Mouse (Mus musculus) E14TG2a.4 (cell line): ENCODE measurements around the gene Lats2.

Source experiments
- H3K27me3 ChIP-seq: 2 replicates; pipeline ENCODE4 v1.6.1; 2014; ENCODE audit warnings: low read length, control low read depth; ENCODE audit not compliant: insufficient read depth
- H3K36me3 ChIP-seq: 2 replicates; pipeline ENCODE4 v1.6.1; 2014; ENCODE audit warnings: low read length, control low read depth; ENCODE audit not compliant: insufficient read depth
- H3K4me1 ChIP-seq: replicated peaks from 2 replicates; pipeline ENCODE4 v1.6.1; 2014; ENCODE audit warnings: low read depth, low read length, control low read depth
- H3K4me3 ChIP-seq: replicated peaks from 2 replicates; pipeline ENCODE4 v1.5.1; 2014; ENCODE audit warnings: mild to moderate bottlenecking, low read length
- H3K9me3 ChIP-seq: 2 replicates; pipeline ENCODE4 v1.6.1; 2014; ENCODE audit warnings: low read length, control low read depth
- CTCF ChIP-seq: conservative IDR thresholded peaks from 2 replicates; pipeline ENCODE4 v1.5.1; 2014; ENCODE audit warnings: low read length
- NANOG ChIP-seq: IDR thresholded peaks from 2 replicates; pipeline ENCODE4 v1.6.1; 2014; ENCODE audit warnings: borderline replicate concordance, low read length, mixed read lengths
- POU5F1 ChIP-seq: IDR thresholded peaks from 2 replicates; pipeline ENCODE4 v1.6.1; 2014; ENCODE audit warnings: low read length, borderline replicate concordance

Gene Lats2

DNA sequence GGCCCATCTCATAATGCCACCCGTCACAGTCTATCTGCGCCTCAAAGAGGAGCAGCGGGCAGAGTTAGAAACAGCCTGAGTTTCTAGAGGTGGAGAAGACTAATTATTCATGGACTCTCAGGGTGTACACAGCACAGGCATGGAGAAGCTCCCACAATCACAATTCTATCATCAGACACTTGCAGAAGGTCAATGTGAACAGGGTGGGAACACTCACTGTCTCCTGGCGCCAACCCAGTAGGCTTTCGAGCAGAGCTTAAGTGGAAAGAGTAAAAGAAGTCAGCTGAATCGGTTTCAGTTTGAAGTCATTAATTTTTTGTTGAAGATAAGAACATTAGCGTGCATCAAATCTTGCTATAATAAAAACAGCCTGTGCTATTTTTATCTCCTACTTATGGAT, 49.6 kb downstream of the Lats2 start:
- no peak overlapping the region for H3K4me3 ChIP-seq
- H3K4me1 ChIP-seq: peaks cover 51% of the 10 kb centered on the region
- no peaks in the 10 kb centered on the region for H3K36me3 ChIP-seq
- no peaks in the 10 kb centered on the region for H3K9me3 ChIP-seq
- TF ChIP-seq CTCF: no peak
- TF ChIP-seq POU5F1: no peak
- TF ChIP-seq NANOG: no peak
- H3K27me3 ChIP-seq: peaks cover 32% of the 10 kb centered on the region

DNA sequence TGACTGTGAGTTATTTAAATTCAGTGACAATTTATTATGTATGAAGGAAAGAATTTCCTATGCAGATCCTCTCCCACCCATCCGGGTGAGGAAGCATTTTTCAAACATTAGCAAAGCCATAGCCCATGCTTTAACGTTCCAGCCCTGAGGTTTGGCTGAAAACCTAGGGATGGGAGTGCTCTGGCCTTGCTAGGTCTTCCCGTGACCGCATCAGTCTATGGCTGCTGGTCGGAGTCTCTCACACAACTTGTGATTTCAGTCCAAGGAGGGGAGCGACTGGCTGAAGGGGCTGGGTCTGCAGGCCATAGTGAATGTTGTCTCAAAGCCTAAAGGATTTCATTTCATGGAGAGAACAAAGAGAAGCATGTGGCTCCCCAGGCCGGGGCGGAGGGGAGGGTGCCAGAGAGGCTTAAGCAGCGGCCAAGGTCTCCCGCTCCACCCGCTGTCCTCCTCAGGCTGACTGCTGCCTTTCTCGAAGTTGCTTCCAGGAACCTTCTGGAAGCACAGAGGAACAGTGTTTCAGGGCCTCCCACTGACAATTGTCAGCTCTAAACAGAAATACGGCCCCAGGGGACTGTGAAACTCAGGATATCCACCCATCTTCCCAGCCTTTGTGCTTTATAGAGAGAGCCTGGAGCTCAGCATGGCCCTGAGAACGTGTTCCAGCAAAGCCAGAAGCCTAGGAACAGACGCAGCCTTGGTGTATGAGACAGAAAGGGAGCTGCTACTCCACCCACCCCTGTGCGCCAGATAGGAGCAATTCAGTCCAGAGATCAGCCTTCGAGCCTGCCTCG, 50.9 kb downstream of the Lats2 start:
- H3K4me3 ChIP-seq: 0 out of 2 replicates have a peak overlapping the region, but pooled peaks have one; percentile 13
- no peaks in the 10 kb centered on the region for H3K36me3 ChIP-seq
- peaks cover 39% of the 10 kb centered on the region for H3K27me3 ChIP-seq
- H3K4me1 ChIP-seq: peaks cover 52% of the 10 kb centered on the region
- no peak for TF ChIP-seq NANOG
- no peak for TF ChIP-seq POU5F1
- TF ChIP-seq CTCF: no peak
- no peaks in the 10 kb centered on the region for H3K9me3 ChIP-seq

DNA sequence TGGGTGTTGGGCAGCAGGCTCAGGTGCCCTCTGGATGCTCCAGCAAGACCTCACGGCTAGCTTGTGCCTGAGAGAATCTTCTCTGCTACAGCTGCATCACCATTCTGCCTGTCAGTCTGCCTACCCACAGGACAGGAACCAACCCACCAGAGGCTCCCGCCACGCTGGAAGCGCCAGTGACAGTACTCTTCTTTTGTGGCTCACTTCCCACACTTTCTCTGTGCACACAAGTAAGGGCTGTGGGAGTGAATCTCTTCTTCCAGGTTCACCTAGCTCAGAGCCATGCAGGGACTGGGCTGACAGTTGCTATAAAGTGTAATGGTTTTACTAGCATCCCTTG, 51.5 kb downstream of the Lats2 start:
- H3K4me1 ChIP-seq: peaks cover 58% of the 10 kb centered on the region
- peaks cover 39% of the 10 kb centered on the region for H3K27me3 ChIP-seq
- no peaks in the 10 kb centered on the region for H3K9me3 ChIP-seq
- no peak for TF ChIP-seq NANOG
- no peak for TF ChIP-seq POU5F1
- no peak for TF ChIP-seq CTCF
- no peak overlapping the region for H3K4me3 ChIP-seq
- no peaks in the 10 kb centered on the region for H3K36me3 ChIP-seq

DNA sequence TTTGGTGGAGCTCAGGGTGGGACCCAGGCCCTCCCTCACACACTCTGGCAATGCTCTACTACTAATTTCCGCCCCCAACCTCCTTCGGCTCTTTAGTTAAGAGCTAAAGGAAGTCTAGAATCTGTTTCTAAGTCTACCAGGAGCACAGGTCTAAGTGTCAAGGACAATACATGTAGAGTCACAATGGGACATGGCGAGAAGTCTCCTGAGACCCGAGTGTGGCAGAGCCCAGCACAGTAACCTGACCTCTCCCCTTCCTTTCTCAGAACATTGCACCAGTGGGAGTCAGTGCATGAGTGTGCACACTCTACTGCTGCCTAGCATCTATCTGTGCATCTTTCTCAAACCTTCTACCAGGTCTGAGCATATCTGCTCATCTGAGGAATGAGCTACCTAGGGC, 52.4 kb downstream of the Lats2 start:
- Histone ChIP-seq H3K4me1 (peaks cover 52% of the 10 kb centered on the region), H3K4me3 (no peak overlapping the region), H3K36me3 (no peaks in the 10 kb centered on the region), H3K27me3 (peaks cover 39% of the 10 kb centered on the region), H3K9me3 (no peaks in the 10 kb centered on the region)
- TF ChIP-seq NANOG: no peak
- no peak for TF ChIP-seq POU5F1
- TF ChIP-seq CTCF: no peak

DNA sequence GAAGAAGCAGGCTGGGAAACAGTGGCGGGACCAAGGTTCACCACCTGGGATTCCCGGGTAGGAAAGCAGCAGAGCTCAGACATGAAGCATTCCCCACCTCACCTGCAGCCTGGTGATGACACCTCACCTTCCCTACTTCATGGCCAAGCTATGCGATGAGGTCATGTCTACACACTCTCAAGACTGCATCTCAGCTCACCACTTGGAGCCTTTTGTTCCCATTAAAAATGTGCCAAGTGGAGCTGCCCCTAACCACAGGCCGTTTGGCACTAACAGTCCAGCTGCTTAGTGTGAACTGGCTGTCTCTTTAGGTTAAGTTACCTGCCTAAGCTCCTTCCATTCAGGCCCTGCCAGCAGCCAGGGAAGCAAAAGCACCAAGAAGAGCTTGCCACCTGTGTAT, 53.1 kb downstream of the Lats2 start:
- peaks cover 45% of the 10 kb centered on the region for H3K27me3 ChIP-seq
- H3K9me3 ChIP-seq: no peaks in the 10 kb centered on the region
- H3K4me1 ChIP-seq: peaks cover 52% of the 10 kb centered on the region
- H3K4me3 ChIP-seq: no peak overlapping the region
- TF ChIP-seq NANOG: no peak
- TF ChIP-seq CTCF: no peak
- no peak for TF ChIP-seq POU5F1
- H3K36me3 ChIP-seq: no peaks in the 10 kb centered on the region

DNA sequence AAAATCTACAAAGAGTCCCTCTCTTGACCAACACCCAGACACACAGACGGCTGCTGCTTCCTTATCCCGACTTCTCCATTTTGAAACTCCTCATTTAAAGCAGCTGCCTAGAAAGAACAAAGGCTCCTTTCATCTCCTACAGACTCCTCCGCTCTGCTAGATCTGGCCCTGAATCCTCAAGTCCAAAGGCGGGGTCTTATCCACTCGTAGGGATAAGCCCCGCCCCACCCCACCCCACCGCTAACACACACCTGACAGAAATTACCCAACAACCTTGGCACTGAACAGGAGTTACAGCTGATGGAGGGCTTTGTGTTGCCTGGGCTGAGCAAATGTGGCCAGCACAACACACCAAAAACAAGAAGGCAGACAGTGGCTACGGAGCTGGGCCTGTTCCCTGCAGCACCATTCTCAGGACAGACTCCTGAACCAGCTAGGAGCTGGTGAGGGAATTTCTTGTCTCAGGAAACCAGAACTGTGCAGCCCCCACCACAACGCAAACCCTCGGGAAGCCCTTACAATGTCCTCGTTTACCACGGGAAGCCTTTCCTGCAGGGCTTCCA, 56.2 kb downstream of the Lats2 start:
- Histone ChIP-seq H3K27me3 (peaks cover 58% of the 10 kb centered on the region), H3K36me3 (no peaks in the 10 kb centered on the region), H3K9me3 (no peaks in the 10 kb centered on the region), H3K4me1 (peaks cover 37% of the 10 kb centered on the region), H3K4me3 (no peak overlapping the region)
- TF ChIP-seq CTCF: no peak
- TF ChIP-seq POU5F1: no peak
- TF ChIP-seq NANOG: no peak

DNA sequence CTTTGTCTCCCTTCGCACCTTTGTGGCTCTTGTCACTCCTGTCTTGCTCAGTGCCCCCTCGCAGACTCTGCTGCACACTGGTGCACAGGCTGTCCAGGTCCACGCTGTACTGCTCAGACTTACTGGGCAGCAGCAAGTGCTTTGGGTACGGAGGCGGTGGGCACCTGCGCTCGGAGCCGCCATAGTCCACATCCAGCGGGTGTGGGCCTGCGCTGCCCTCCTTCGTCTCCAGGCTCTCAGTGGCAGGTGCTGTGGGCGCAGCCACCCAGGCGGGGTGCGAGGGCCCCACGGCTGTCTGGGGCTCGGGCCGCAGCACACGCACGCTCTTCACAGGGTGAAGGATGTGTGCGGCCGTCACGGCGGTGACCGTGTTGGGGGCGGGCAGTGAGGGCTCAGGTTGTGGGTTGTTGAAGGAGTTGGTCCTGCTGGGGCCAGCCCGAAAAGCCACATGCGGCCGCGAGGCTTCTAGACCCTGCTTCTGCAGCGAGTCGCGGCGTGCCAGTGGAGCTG, 58.7 kb downstream of the Lats2 start:
- peak overlapping the region; percentile 77 for H3K4me3 ChIP-seq
- no peak for TF ChIP-seq POU5F1
- no peak for TF ChIP-seq NANOG
- TF ChIP-seq CTCF: no peak
- peaks cover 56% of the 10 kb centered on the region for H3K4me1 ChIP-seq
- H3K9me3 ChIP-seq: no peaks in the 10 kb centered on the region
- peaks cover 46% of the 10 kb centered on the region for H3K27me3 ChIP-seq
- no peaks in the 10 kb centered on the region for H3K36me3 ChIP-seq

DNA sequence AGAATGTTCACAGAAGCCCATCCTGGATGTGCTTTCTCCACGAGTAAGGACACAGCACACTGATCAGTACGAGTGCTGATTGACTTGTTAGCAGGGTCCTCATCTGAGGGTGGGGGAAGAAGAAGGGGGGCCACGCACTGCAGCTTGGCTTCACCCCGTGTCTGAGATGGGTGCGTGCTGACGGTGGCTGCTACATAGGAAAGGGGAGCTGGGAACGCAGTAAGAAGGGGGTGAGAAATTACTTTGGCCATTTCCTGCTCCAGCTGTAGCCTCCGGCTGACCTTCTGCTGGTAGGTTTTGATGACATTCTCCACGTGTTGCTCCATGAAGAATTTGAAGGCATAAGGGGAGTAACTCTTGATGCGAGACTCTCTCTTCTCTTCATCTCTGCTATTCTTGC, 59.2 kb downstream of the Lats2 start:
- Histone ChIP-seq H3K4me1 (peaks cover 61% of the 10 kb centered on the region), H3K9me3 (no peaks in the 10 kb centered on the region), H3K36me3 (no peaks in the 10 kb centered on the region), H3K4me3 (peak overlapping the region; percentile 77), H3K27me3 (peaks cover 45% of the 10 kb centered on the region)
- TF ChIP-seq CTCF (no peak), POU5F1 (no peak), NANOG (no peak)
